Mouse (Mus musculus): ENCODE results near the gene Sh2b3. TPM values are rescaled to one million over a fixed set of nuclear protein-coding genes. Genes with fewer than 3 reads are reported as not detected.
"Not testable (repeated sequence)": the region's sequence is repeated elsewhere in the genome, so short reads cannot be mapped to it uniquely, and the experiment has no call there.

The Sh2b3 gene
- polyA plus RNA-seq, 1 experiment from 2014 or later = 6.1 TPM

- Histone ChIP-seq H3K27ac (ENCODE audit: low read length) (peak overlapping the region; percentile 58), H3K4me2 (ENCODE audit: low read depth, low read length) (peak overlapping the region; percentile 99), H3K27me3 (ENCODE audit: control insufficient read depth, insufficient read depth, low read depth, low read length) (peaks cover 19% of the 10 kb centered on the region), H3K4me1 (ENCODE audit: control insufficient read depth, low read depth, low read length) (peaks cover 24% of the 10 kb centered on the region), H3K9ac (ENCODE audit: low read depth, low read length) (peak overlapping the region; percentile 43), H3K9me3 (replicated peaks; ENCODE audit: control insufficient read depth, low read length) (no peaks in the 10 kb centered on the region), H3K36me3 (ENCODE audit: control insufficient read depth, insufficient read depth) (no peaks in the 10 kb centered on the region; the same call in 1 of the 2 replicates), H3K4me3 (ENCODE audit: low read depth, low read length) (peak overlapping the region; percentile 84)
- peak; percentile 23; the same call in 1 of the 2 replicates for ATAC-seq (ENCODE audit: low read depth)
- WGBS (ENCODE audit: insufficient replicate concordance) = under 1% methylated on average over 17 of the region's 17 CpGs
These were observed 10.6 kb upstream of the Sh2b3 start for GRCm38 (mm10) chr5:121848035-121848519.

DNA sequence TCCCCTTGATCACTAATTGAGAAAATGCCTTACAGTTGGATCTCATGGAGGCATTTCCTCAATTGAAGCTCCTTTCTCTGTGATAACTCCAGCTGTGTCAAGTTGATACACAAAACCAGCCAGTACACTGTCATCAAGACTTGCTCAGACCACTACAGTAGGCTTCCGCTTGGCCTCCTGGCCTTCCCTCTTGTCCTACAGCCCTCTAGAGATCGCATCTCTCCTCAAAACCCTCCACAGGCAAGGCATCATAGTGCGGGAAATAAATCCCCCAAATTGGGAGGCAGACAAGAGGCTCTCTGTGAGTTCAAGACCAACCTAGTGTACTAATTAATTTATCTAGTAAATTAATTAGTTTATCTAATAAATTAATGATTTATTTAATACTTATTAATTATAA lies 9.8 kb upstream of the Sh2b3 start:
- not testable (repeated sequence) for H3K4me2 ChIP-seq (ENCODE audit: low read depth, low read length); H3K9me3 ChIP-seq (replicated peaks; ENCODE audit: control insufficient read depth, low read length); ATAC-seq (ENCODE audit: low read depth); H3K27ac ChIP-seq (ENCODE audit: low read length); H3K9ac ChIP-seq (ENCODE audit: low read depth, low read length); H3K36me3 ChIP-seq (ENCODE audit: control insufficient read depth, insufficient read depth); H3K4me3 ChIP-seq (ENCODE audit: low read depth, low read length)
- WGBS (ENCODE audit: insufficient replicate concordance) = 51% methylated on average over 3 of the region's 3 CpGs
- Histone ChIP-seq H3K27me3 (ENCODE audit: control insufficient read depth, insufficient read depth, low read depth, low read length) (peaks cover 19% of the 10 kb centered on the region), H3K4me1 (ENCODE audit: control insufficient read depth, low read depth, low read length) (peaks cover 30% of the 10 kb centered on the region)

DNA sequence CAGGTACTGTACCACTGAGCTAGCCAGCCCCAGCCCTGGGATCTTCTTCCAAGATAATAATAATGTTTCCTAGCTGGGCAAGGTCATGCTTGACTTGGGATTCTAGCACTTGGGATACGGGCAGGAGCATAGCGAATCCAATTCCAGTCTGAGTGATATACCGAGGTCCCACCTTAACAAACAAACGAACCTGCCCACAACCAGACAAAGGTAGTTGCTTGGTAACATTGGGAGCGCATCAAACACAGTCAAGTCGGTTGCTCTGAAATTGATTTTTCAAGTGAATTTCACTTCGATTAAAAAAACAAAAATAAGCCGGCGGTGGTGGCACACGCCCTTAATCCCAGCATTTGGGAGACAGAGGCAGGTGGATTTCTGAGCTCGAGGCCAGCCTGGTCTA lies 8.9 kb upstream of the Sh2b3 start:
- Histone ChIP-seq H3K4me1 (ENCODE audit: control insufficient read depth, low read depth, low read length) (peaks cover 34% of the 10 kb centered on the region), H3K9me3 (replicated peaks; ENCODE audit: control insufficient read depth, low read length) (no peaks in the 10 kb centered on the region), H3K4me2 (ENCODE audit: low read depth, low read length) (no peak overlapping the region), H3K27me3 (ENCODE audit: control insufficient read depth, insufficient read depth, low read depth, low read length) (peaks cover 19% of the 10 kb centered on the region), H3K9ac (ENCODE audit: low read depth, low read length) (no peak overlapping the region), H3K36me3 (ENCODE audit: control insufficient read depth, insufficient read depth) (no peaks in the 10 kb centered on the region), H3K4me3 (ENCODE audit: low read depth, low read length) (no peak overlapping the region), H3K27ac (ENCODE audit: low read length) (no peak overlapping the region)
- no peak for ATAC-seq (ENCODE audit: low read depth)
- 75% methylated on average over 11 of the region's 11 CpGs for WGBS (ENCODE audit: insufficient replicate concordance)

- peaks cover 30% of the 10 kb centered on the region for H3K4me1 ChIP-seq (ENCODE audit: control insufficient read depth, low read depth, low read length)
- ATAC-seq (ENCODE audit: low read depth) = no peak
- 10% methylated on average over 4 of the region's 4 CpGs for WGBS (ENCODE audit: insufficient replicate concordance)
- H3K4me3 ChIP-seq (ENCODE audit: low read depth, low read length) = no peak overlapping the region
- H3K27me3 ChIP-seq (ENCODE audit: control insufficient read depth, insufficient read depth, low read depth, low read length) = peaks cover 19% of the 10 kb centered on the region
- H3K9me3 ChIP-seq (replicated peaks; ENCODE audit: control insufficient read depth, low read length) = no peaks in the 10 kb centered on the region
- no peak overlapping the region for H3K4me2 ChIP-seq (ENCODE audit: low read depth, low read length)
- no peaks in the 10 kb centered on the region for H3K36me3 ChIP-seq (ENCODE audit: control insufficient read depth, insufficient read depth)
- H3K27ac ChIP-seq (ENCODE audit: low read length) = no peak overlapping the region
- H3K9ac ChIP-seq (ENCODE audit: low read depth, low read length) = no peak overlapping the region
These were observed 7.9 kb upstream of the Sh2b3 start for GRCm38 (mm10) chr5:121845361-121845760.

DNA sequence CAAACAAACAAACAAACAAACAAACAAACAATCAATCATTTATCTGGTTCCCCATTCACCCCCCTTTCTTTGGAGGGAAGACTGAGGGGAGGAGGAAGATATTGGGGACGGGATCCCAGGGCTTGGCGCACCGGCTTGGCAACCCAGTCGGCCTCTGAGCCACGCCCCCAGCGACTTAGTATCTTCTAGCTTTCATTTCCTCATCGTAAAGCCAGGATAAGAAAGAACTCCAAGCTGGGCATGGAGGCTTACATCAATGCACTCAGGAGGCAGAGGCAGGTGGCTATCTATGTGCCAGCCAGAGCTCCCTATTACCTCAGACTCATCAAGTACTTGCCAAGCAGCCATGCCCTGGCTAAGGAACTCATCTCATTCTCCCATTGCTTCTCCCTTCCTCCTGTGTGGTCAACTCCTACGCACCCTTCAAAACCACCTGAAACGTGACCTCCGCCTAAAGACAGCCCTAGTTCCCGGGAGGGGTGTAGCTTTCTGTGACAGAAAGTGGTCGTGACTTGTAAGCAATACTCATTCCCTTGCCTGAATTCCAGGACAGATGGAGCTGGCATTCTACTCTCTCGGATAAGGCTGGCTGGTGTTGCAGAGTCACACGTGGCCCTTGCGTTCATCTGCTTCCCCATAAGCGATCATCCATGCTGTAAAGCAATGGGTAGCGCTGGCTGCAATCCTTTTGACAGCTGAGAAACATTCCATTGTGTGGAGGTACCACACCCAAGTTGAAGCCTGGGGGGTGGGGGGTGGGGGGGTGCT lies 5.9 kb upstream of the Sh2b3 start:
- Histone ChIP-seq H3K4me3 (ENCODE audit: low read depth, low read length) (peak overlapping the region; percentile 60), H3K4me1 (ENCODE audit: control insufficient read depth, low read depth, low read length) (peaks cover 31% of the 10 kb centered on the region), H3K4me2 (ENCODE audit: low read depth, low read length) (peak overlapping the region; percentile 82), H3K27me3 (ENCODE audit: control insufficient read depth, insufficient read depth, low read depth, low read length) (peaks cover 26% of the 10 kb centered on the region), H3K9me3 (replicated peaks; ENCODE audit: control insufficient read depth, low read length) (no peaks in the 10 kb centered on the region), H3K9ac (ENCODE audit: low read depth, low read length) (no peak overlapping the region), H3K27ac (ENCODE audit: low read length) (no peak overlapping the region), H3K36me3 (ENCODE audit: control insufficient read depth, insufficient read depth) (no peaks in the 10 kb centered on the region)
- WGBS (ENCODE audit: insufficient replicate concordance) = 10% methylated on average over 17 of the region's 17 CpGs
- no peak for ATAC-seq (ENCODE audit: low read depth)

DNA sequence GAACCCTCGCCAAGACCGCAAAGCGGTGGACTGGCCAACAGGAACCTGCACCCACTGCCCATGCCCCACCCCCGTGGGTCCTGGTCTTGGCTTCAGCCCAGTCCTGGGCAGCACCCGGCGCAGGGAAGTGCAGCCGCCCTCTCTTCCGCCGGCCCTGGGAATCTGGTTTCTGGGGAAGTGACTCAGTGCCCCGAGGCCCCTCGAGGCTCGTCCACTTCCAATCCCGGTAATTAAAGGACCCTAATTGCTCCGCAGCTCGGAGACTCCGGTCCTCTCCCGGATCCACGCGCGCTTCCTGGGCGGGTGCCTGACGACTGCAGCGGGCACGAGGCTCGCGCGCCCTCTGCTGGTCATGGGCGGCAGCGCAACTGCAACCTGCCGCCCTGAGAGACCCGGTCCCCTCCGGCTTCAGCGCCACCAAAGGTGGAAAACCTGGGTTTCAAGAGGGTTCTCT lies 5.2 kb upstream of the Sh2b3 start:
- no peak overlapping the region for H3K27ac ChIP-seq (ENCODE audit: low read length)
- H3K9ac ChIP-seq (ENCODE audit: low read depth, low read length) = peak overlapping the region; percentile 64
- WGBS (ENCODE audit: insufficient replicate concordance) = under 1% methylated on average over 33 of the region's 33 CpGs
- peak; percentile 47 for ATAC-seq (ENCODE audit: low read depth)
- peaks cover 26% of the 10 kb centered on the region for H3K27me3 ChIP-seq (ENCODE audit: control insufficient read depth, insufficient read depth, low read depth, low read length)
- H3K4me2 ChIP-seq (ENCODE audit: low read depth, low read length) = peak overlapping the region; percentile 82
- peaks cover 31% of the 10 kb centered on the region for H3K4me1 ChIP-seq (ENCODE audit: control insufficient read depth, low read depth, low read length)
- H3K4me3 ChIP-seq (ENCODE audit: low read depth, low read length) = peak overlapping the region; percentile 60
- H3K9me3 ChIP-seq (replicated peaks; ENCODE audit: control insufficient read depth, low read length) = no peaks in the 10 kb centered on the region
- H3K36me3 ChIP-seq (ENCODE audit: control insufficient read depth, insufficient read depth) = no peaks in the 10 kb centered on the region

DNA sequence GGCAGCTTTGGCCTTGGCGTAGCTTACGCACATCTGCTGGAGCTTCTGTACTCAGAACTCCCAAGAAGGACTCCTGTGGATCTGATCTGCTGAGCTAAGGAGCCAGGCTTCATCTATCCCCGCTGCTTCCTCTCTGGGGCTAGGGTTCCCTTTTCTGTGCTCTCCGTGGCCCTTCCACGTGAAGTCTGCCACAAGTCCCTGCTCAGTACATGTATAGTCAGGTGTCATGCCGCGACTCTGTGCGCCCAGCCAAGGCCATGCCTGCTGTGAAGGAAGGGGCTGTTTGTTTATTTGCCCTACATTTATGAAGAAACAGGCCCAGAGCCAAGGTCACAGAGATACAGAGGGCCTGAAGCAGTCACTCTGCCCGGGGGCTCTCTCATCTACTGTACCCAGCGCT lies 4.5 kb upstream of the Sh2b3 start:
- ATAC-seq (ENCODE audit: low read depth) = no peak
- H3K9ac ChIP-seq (ENCODE audit: low read depth, low read length) = peak overlapping the region; percentile 64; the same call in 1 of the 2 replicates
- no peaks in the 10 kb centered on the region for H3K9me3 ChIP-seq (replicated peaks; ENCODE audit: control insufficient read depth, low read length)
- no peaks in the 10 kb centered on the region for H3K36me3 ChIP-seq (ENCODE audit: control insufficient read depth, insufficient read depth)
- WGBS (ENCODE audit: insufficient replicate concordance) = 39% methylated on average over 10 of the region's 10 CpGs
- H3K27ac ChIP-seq (ENCODE audit: low read length) = no peak overlapping the region
- peaks cover 29% of the 10 kb centered on the region for H3K27me3 ChIP-seq (ENCODE audit: control insufficient read depth, insufficient read depth, low read depth, low read length)
- peaks cover 38% of the 10 kb centered on the region for H3K4me1 ChIP-seq (ENCODE audit: control insufficient read depth, low read depth, low read length)
- no peak overlapping the region for H3K4me3 ChIP-seq (ENCODE audit: low read depth, low read length)
- no peak overlapping the region; the same call in 1 of the 2 replicates for H3K4me2 ChIP-seq (ENCODE audit: low read depth, low read length)

- 80% methylated on average over 9 of the region's 9 CpGs for WGBS (ENCODE audit: insufficient replicate concordance)
- H3K27ac ChIP-seq (ENCODE audit: low read length) = no peak overlapping the region
- H3K4me3 ChIP-seq (ENCODE audit: low read depth, low read length) = no peak overlapping the region
- ATAC-seq (ENCODE audit: low read depth) = no peak
- H3K27me3 ChIP-seq (ENCODE audit: control insufficient read depth, insufficient read depth, low read depth, low read length) = peaks cover 29% of the 10 kb centered on the region
- no peaks in the 10 kb centered on the region for H3K36me3 ChIP-seq (ENCODE audit: control insufficient read depth, insufficient read depth)
- no peaks in the 10 kb centered on the region for H3K9me3 ChIP-seq (replicated peaks; ENCODE audit: control insufficient read depth, low read length)
- H3K4me2 ChIP-seq (ENCODE audit: low read depth, low read length) = no peak overlapping the region
- H3K9ac ChIP-seq (ENCODE audit: low read depth, low read length) = no peak overlapping the region
- H3K4me1 ChIP-seq (ENCODE audit: control insufficient read depth, low read depth, low read length) = peaks cover 41% of the 10 kb centered on the region
These were observed 4.1 kb upstream of the Sh2b3 start for GRCm38 (mm10) chr5:121841516-121841915.

DNA sequence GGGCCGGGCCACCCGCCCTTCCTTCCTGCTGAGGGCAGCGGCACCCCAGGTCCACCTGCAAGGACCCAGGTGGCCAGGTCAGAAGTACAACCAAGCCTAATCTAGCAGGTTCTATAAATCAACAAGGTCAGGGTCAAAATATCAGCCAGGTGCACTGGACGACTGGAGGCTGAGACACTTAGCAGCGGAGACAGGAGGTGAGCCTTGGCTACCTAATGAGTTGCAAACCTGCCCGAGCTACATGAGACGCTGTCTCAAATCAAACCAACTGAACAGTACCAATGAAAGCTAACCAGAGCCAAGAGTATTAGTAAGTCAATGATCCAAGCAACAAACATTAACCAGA lies 1.7 kb upstream of the Sh2b3 start:
- Histone ChIP-seq H3K27ac (ENCODE audit: low read length) (peak overlapping the region; percentile 78), H3K36me3 (ENCODE audit: control insufficient read depth, insufficient read depth) (no peaks in the 10 kb centered on the region), H3K4me2 (ENCODE audit: low read depth, low read length) (peak overlapping the region; percentile 95), H3K27me3 (ENCODE audit: control insufficient read depth, insufficient read depth, low read depth, low read length) (peaks cover 16% of the 10 kb centered on the region), H3K4me1 (ENCODE audit: control insufficient read depth, low read depth, low read length) (peaks cover 64% of the 10 kb centered on the region), H3K9me3 (replicated peaks; ENCODE audit: control insufficient read depth, low read length) (no peaks in the 10 kb centered on the region), H3K4me3 (ENCODE audit: low read depth, low read length) (peak overlapping the region; percentile 87), H3K9ac (ENCODE audit: low read depth, low read length) (peak overlapping the region; percentile 8)
- no peak for ATAC-seq (ENCODE audit: low read depth)
- 29% methylated on average over 7 of the region's 7 CpGs for WGBS (ENCODE audit: insufficient replicate concordance)
